Mouse (Mus musculus): ENCODE data around the gene Ppfia3.

- TF ChIP-seq CTCF (IDR thresholded peaks at IDR 0.05; ENCODE audit: borderline replicate concordance, insufficient read depth, low read length) (no peak), POLR2A (IDR thresholded peaks at IDR 0.05; ENCODE audit: low read depth, low read length) (no peak)
These were observed 36.9 kb upstream of the Ppfia3 start for GRCm38 (mm10) chr7:45403532-45404261.

Data from embryonic fibroblast, embryonic 13.5 days (primary cell).